Mouse (Mus musculus): Measurements from ENCODE around the gene 2310011J03Rik. TPM values are rescaled to one million over a fixed set of nuclear protein-coding genes. Genes with fewer than 3 reads are reported as not detected.

2310011J03Rik gene
- 62.0 and 88.2 TPM in 2 replicates for polyA plus RNA-seq (2012; ENCODE audit: insufficient read depth, low replicate concordance)

DNA sequence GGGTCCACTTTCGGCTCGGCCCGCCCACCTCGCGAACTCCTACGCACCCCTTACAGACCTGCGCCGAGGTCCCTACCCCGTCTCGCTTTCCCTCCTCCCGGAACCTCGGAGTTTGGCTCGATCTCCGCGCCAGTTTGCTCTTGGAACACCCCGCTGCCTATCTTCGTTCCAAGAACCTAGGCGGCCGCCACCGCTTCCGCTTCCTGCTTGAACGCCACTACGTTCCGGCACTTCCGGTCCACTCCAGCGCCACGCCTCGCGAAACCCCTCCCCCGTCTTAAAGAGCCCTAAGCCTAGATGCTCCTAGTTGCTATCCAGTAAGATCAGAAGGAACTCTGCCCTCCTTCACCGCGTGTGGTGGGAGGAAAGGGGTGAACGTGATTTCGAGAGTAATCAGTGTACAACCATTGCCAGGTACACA, at the start of gene 2310011J03Rik:
2310011J03Rik (minus strand) TSS at position 198 of the 421 bp plus-strand sequence.
- Histone ChIP-seq H3K36me3 (replicated peaks; ENCODE audit: low read length) (peaks cover 41% of the 10 kb centered on the region), H3K4me3 (replicated peaks) (peak within 1 kb of the TSS; percentile 100), H3K9me3 (no peaks in the 10 kb centered on the region), H3K4me1 (peaks cover 92% of the 10 kb centered on the region), H3K27me3 (replicated peaks) (peaks cover 8% of the 10 kb centered on the region)
- TF ChIP-seq GATA1 (IDR thresholded peaks at IDR 0.05; ENCODE audit: borderline replicate concordance, low read length) = no peak
- TF ChIP-seq FLI1 (IDR thresholded peaks at IDR 0.05; ENCODE audit: low read length) = peak; percentile 95; the same call in 1 of the 2 replicates

DNA sequence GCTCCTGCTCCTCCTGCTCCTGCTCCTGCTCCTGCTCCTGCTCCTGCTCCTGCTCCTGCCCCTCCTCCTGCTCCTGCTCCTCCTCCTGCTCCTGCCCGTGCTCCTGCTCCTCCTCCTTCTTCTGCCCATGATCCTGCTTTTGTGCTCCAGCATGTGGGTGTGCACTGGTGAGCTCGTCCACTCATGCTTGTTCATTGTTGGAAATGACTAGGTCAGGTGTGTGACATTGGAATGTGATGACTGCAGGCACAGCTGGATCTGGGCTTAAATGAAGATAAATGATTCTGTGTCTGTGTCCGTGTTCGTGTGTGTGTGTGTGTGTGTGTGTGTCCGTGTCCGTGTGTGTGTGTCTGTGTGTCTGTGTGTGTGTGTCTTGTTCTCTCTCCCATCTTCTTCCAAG, 48.1 kb upstream of the 2310011J03Rik start:
- Histone ChIP-seq H3K9me3 (peaks cover 15% of the 10 kb centered on the region), H3K27me3 (replicated peaks) (peaks cover 69% of the 10 kb centered on the region), H3K4me3 (replicated peaks) (no peak overlapping the region), H3K36me3 (replicated peaks; ENCODE audit: low read length) (no peaks in the 10 kb centered on the region), H3K4me1 (peaks cover 27% of the 10 kb centered on the region)
- no peak for TF ChIP-seq FLI1 (IDR thresholded peaks at IDR 0.05; ENCODE audit: low read length)
- no peak for TF ChIP-seq GATA1 (IDR thresholded peaks at IDR 0.05; ENCODE audit: borderline replicate concordance, low read length)

DNA sequence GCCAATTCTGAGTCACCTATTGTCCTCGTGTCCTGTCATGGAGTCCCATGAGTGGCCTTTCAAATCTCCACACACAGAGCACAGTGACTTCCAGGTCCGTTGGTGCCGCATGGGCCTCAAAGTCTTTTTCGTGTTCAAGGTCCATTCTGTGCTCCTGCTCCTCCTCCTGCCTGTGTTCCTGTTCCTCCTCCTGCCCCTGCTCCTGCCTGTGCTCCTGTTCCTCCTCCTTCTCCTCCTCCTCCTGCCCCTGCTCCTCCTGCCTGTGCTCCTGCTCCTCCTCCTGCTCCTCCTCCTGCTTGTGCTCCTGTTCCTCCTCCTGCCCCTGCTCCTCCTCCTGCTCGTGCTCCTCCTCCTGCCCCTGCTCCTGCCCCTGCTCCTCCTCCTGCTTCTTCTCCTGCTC, 47.6 kb upstream of the 2310011J03Rik start:
- peaks cover 17% of the 10 kb centered on the region for H3K9me3 ChIP-seq
- H3K4me1 ChIP-seq = peaks cover 27% of the 10 kb centered on the region
- peaks cover 69% of the 10 kb centered on the region for H3K27me3 ChIP-seq (replicated peaks)
- TF ChIP-seq FLI1 (IDR thresholded peaks at IDR 0.05; ENCODE audit: low read length) = no peak
- H3K36me3 ChIP-seq (replicated peaks; ENCODE audit: low read length) = no peaks in the 10 kb centered on the region
- peak overlapping the region; percentile 59 for H3K4me3 ChIP-seq (replicated peaks)

DNA sequence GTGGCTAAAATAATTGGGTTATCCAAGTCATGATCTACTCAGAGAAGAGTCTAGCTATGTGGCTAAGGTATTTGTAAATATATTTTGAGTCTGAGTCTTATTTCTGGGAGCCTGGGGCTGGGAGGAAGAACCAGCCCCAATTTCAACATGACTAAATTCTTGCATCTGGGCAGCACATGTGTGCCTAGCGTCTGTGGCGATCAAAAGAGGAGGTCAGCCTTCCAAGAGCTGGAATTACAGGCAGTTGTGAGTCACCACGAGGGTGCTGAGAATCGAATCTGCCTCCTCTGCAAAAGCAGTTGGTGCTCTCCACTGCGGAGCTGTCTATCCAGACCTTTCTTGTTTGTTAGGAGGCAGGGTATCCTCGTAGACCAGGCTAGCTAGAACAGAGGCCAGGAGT, 45.4 kb upstream of the 2310011J03Rik start:
- Histone ChIP-seq H3K36me3 (replicated peaks; ENCODE audit: low read length) (no peaks in the 10 kb centered on the region), H3K9me3 (peaks cover 27% of the 10 kb centered on the region), H3K27me3 (replicated peaks) (peaks cover 76% of the 10 kb centered on the region), H3K4me3 (replicated peaks) (no peak overlapping the region), H3K4me1 (peaks cover 12% of the 10 kb centered on the region; the same call in 1 of the 2 replicates)
- TF ChIP-seq FLI1 (IDR thresholded peaks at IDR 0.05; ENCODE audit: low read length) (no peak), GATA1 (IDR thresholded peaks at IDR 0.05; ENCODE audit: borderline replicate concordance, low read length) (no peak)

DNA sequence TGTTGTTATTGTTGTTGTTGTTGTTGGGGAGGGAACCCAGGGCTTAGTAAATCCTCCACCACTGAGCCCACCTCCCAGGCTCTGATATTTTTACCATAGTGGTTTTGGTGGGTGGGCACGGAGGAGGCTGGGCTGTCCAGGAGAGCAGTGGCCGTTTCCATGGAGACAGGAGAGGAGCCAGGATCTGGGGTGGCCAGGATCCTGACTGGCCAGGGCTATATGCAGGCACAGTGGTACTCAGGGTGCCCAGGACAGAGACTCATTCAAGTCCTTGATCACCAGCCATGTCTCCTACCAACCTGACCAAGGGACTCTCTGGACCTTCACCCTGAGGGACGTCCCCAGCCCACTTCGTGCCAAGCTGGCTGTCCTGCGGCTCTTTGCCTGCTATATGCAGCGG, 43.4 kb upstream of the 2310011J03Rik start:
- TF ChIP-seq FLI1 (IDR thresholded peaks at IDR 0.05; ENCODE audit: low read length) (no peak), GATA1 (IDR thresholded peaks at IDR 0.05; ENCODE audit: borderline replicate concordance, low read length) (no peak)
- H3K4me1 ChIP-seq = peaks cover 9% of the 10 kb centered on the region; the same call in 1 of the 2 replicates
- no peaks in the 10 kb centered on the region for H3K36me3 ChIP-seq (replicated peaks; ENCODE audit: low read length)
- peaks cover 26% of the 10 kb centered on the region for H3K9me3 ChIP-seq
- H3K27me3 ChIP-seq (replicated peaks) = peaks cover 88% of the 10 kb centered on the region
- H3K4me3 ChIP-seq (replicated peaks) = no peak overlapping the region

DNA sequence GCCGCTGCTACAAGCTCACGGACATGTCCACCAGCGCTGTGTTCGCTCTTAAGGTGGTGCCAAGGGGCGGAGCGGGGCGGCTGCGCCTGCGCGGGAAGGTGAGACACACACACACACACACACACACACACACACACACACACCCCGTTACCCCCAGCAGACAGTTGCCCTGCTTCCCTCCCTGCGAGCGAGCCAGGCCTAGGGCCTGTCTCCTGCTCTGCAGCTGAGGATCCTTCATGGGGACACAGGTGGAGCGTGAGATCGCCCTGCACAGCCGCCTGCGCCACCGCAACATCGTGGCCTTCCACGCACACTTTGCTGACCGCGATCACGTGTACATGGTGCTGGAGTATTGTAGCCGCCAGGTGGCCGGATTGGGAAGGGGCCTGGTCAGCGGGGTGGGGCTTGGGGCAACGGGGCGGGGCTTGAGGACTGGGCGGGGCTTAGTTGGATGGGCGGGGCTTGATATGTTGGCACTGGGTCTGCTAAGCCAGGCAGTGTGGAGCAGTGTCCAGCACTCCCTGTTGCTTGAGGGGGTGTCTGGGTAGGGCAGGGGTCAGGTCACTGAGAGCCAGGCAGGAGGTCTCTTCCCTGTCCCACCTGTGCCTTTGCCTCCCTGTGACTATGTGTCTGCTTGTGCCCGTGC, 37.8 kb upstream of the 2310011J03Rik start:
- no peak for TF ChIP-seq FLI1 (IDR thresholded peaks at IDR 0.05; ENCODE audit: low read length)
- no peak for TF ChIP-seq GATA1 (IDR thresholded peaks at IDR 0.05; ENCODE audit: borderline replicate concordance, low read length)
- Histone ChIP-seq H3K4me1 (peaks cover 38% of the 10 kb centered on the region), H3K4me3 (replicated peaks) (peak overlapping the region; percentile 85), H3K9me3 (peaks cover 14% of the 10 kb centered on the region), H3K36me3 (replicated peaks; ENCODE audit: low read length) (no peaks in the 10 kb centered on the region), H3K27me3 (replicated peaks) (peaks cover 89% of the 10 kb centered on the region)

DNA sequence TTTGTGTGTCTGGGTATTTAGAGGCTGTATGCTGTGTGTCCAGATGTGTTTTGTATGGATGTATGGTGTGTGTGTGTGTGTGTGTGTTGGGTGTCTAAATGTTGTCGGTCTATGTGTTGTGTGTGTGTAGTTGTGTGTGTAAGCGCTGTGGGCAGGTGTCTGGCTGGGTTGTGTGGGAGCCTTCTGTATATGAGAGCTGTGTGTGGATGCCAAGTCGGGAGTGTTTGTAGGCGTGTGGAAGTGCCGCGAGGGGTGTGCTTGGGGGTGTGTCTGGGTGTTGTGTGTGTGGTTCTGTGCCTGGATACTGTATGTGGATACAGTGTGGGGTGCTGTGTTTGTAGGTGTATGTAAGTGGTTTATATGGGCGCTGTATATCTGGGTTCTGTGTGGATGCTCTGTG, 37.0 kb upstream of the 2310011J03Rik start:
- H3K4me1 ChIP-seq = peaks cover 46% of the 10 kb centered on the region
- H3K9me3 ChIP-seq = peaks cover 6% of the 10 kb centered on the region
- no peak overlapping the region for H3K4me3 ChIP-seq (replicated peaks)
- TF ChIP-seq GATA1 (IDR thresholded peaks at IDR 0.05; ENCODE audit: borderline replicate concordance, low read length) (no peak), FLI1 (IDR thresholded peaks at IDR 0.05; ENCODE audit: low read length) (no peak)
- peaks cover 89% of the 10 kb centered on the region for H3K27me3 ChIP-seq (replicated peaks)
- H3K36me3 ChIP-seq (replicated peaks; ENCODE audit: low read length) = no peaks in the 10 kb centered on the region

DNA sequence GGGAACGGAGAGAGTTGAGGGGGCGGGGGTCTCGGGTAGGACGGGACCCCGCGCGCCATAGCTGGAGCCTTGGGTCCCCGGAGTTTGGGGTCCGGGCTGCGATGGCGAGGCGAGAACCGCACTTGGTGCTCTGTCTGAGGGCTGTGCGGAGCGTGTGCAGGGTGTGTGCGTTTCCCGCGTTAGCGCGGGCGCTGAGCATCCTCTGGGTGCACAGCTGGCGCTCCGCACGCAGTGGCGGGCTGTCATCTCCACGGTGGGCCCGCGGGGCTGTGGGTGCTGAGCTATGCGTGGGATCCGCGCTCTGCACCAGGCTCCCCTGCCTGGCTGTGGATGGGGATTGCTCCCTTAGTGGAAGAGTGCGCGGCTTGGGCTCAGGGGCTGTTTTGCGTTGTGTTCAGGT, 36.4 kb upstream of the 2310011J03Rik start:
- Histone ChIP-seq H3K4me1 (peaks cover 52% of the 10 kb centered on the region), H3K9me3 (peaks cover 3% of the 10 kb centered on the region; the same call in 1 of the 2 replicates), H3K4me3 (replicated peaks) (no peak overlapping the region), H3K27me3 (replicated peaks) (peaks cover 93% of the 10 kb centered on the region), H3K36me3 (replicated peaks; ENCODE audit: low read length) (no peaks in the 10 kb centered on the region)
- TF ChIP-seq GATA1 (IDR thresholded peaks at IDR 0.05; ENCODE audit: borderline replicate concordance, low read length) (no peak), FLI1 (IDR thresholded peaks at IDR 0.05; ENCODE audit: low read length) (no peak)

DNA sequence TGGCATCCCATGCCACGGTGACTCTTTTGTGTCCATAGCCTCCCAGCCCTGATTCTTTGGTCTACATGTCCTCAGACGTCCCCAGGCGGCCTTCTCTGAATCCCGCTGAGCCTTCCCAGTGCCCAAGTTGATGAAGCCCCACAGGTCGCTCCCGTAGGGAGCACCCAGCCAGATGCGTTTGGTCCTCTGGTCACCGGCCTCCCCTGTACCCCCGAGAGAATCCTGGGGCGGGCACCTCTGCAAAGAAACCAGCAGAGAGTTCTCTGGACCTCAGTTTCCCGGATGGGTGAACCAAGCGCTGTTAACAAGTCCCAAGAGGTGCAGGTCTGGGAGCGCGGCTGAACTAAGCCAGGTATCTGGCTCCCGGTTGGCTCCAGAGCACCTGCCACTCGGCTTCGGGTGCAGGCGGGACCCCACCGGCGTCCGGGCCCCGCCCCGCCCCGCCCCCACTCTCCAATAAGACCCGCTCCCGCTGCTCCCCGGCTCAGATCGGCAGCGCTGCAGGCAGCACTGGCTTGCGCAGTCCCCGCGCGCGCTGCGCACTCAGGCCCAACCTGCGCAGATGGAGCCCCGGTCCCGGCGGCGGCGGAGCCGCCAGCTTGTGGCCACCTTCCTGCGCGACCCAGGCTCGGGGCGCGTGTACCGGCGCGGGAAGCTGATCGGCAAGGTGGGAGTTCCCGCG, 35.8 kb upstream of the 2310011J03Rik start, which contains the start of gene Plk5:
Plk5 (plus strand) TSS at position 459 of the 682 bp plus-strand sequence.
- Histone ChIP-seq H3K27me3 (replicated peaks) (peaks cover 96% of the 10 kb centered on the region), H3K4me1 (peaks cover 53% of the 10 kb centered on the region), H3K4me3 (replicated peaks) (no peak within 1 kb of the TSS), H3K9me3 (0 out of 2 replicates have a peak, but pooled peaks cover 3% of the 10 kb centered on the region), H3K36me3 (replicated peaks; ENCODE audit: low read length) (no peaks in the 10 kb centered on the region)
- TF ChIP-seq GATA1 (IDR thresholded peaks at IDR 0.05; ENCODE audit: borderline replicate concordance, low read length) (no peak), FLI1 (IDR thresholded peaks at IDR 0.05; ENCODE audit: low read length) (no peak)

DNA sequence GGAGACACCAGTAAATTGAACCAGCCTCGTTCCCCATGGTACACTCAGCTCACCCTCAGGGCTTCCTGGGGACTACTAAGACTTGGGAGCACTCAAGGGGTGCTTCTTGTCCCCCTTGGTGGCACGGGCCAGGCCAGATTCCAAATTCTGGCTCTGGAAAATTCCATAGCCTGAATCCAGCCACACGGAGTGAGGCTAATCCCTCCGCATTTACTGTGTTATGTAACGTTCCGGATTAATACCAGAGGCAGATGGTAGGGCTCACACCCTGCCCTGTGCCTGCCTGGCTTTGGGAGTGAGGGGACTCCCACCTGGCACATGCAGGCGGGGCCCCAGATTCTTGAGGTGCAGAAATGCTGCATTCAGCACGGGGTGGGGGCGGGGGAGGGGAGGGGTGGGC, 35.1 kb upstream of the 2310011J03Rik start:
- no peak overlapping the region for H3K4me3 ChIP-seq (replicated peaks)
- 0 out of 2 replicates have a peak, but pooled peaks cover 3% of the 10 kb centered on the region for H3K9me3 ChIP-seq
- H3K36me3 ChIP-seq (replicated peaks; ENCODE audit: low read length) = no peaks in the 10 kb centered on the region
- H3K27me3 ChIP-seq (replicated peaks) = peaks cover 96% of the 10 kb centered on the region
- H3K4me1 ChIP-seq = peaks cover 59% of the 10 kb centered on the region
- no peak for TF ChIP-seq GATA1 (IDR thresholded peaks at IDR 0.05; ENCODE audit: borderline replicate concordance, low read length)
- no peak for TF ChIP-seq FLI1 (IDR thresholded peaks at IDR 0.05; ENCODE audit: low read length)
